Mouse (Mus musculus) heart, adult 2 months (tissue): ENCODE data around the gene Gm11232. TPM values are rescaled to one million over a fixed set of nuclear protein-coding genes. Genes with fewer than 3 reads are reported as not detected.

Experiments used
- DNase-seq, 2 experiments: peaks; one replicate each; pipeline ENCODE4 v3.0.0; 2021
- H3K27ac ChIP-seq: fragments of 200-600 bp; 2 replicates; pipeline ENCODE4 v1.8.1; 2022
- H3K27me3 ChIP-seq: fragments of 200-500 bp; 2 replicates; pipeline ENCODE4 v1.6.1; 2012; ENCODE audit warnings: mild to moderate bottlenecking, low read length, inconsistent platforms, mixed read lengths; ENCODE audit not compliant: control insufficient read depth, insufficient read depth
- H3K36me3 ChIP-seq: fragments of 200-500 bp; 2 replicates; pipeline ENCODE4 v1.6.1; 2012; ENCODE audit warnings: low read length, inconsistent platforms; ENCODE audit not compliant: control insufficient read depth, insufficient read depth
- H3K4me1 ChIP-seq: fragments of 200-500 bp; 2 replicates; pipeline ENCODE4 v1.6.1; 2011; ENCODE audit warnings: low read length; ENCODE audit not compliant: control insufficient read depth, insufficient read depth
- H3K4me3 ChIP-seq: fragments of 200-600 bp; 2 replicates; pipeline ENCODE4 v1.8.1; 2022
- H3K79me2 ChIP-seq: fragments of 200-500 bp; replicated peaks from 2 replicates; pipeline ENCODE4 v1.6.1; 2012; ENCODE audit warnings: mild to moderate bottlenecking, inconsistent platforms, low read length, moderate library complexity, mixed read lengths; ENCODE audit not compliant: control insufficient read depth, insufficient read depth
- H3K9ac ChIP-seq: fragments of 200-500 bp; 2 replicates; pipeline ENCODE4 v1.6.1; 2012; ENCODE audit warnings: low read depth, mild to moderate bottlenecking, control low read depth, inconsistent platforms, low read length, mixed read lengths
- CTCF ChIP-seq: fragments of 200-600 bp; IDR thresholded peaks from 2 replicates; pipeline ENCODE4 v1.8.1; 2022; ENCODE audit warnings: antibody characterized with exemption, mild to moderate bottlenecking, moderate library complexity
- EP300 ChIP-seq: fragments of 200-500 bp; IDR thresholded peaks from 2 replicates; pipeline ENCODE4 v1.6.1; 2011; ENCODE audit warnings: low read depth, low read length, control low read depth; ENCODE audit not compliant: insufficient read depth
- POLR2A ChIP-seq: fragments of 200-500 bp; IDR thresholded peaks from 2 replicates; pipeline ENCODE4 v1.6.1; 2011; ENCODE audit warnings: mild to moderate bottlenecking, low read depth, low read length, control low read depth; ENCODE audit not compliant: insufficient read depth
- WGBS: fragments of 180-500 bp; shearing (Covaris S2); methylation state at CpG from one replicate; pipeline ENCODE4 v1.1.7; 2018; 5-methylcytosine and 5-hydroxymethylcytosine counted together
- intact Hi-C: fragments of 180-260 bp; cut with DNase I; formaldehyde crosslinking; loops from one replicate; pipeline ENCODE4 v1.15.1; 2025
- polyA plus RNA-seq: library from polyadenylated mRNA; depleted of rRNA; stranded (reverse); fragments of >200 nt; gene quantifications from 2 replicates; pipeline ENCODE4 v1.2.3, GENCODE M21; 2012
- total RNA-seq, 2 experiments: library from RNA; stranded (reverse); gene quantifications; 2 replicates each; pipeline ENCODE4 v1.2.3; 2021

The Gm11232 gene
- total and polyA plus RNA-seq, 3 experiments: not detected

DNA sequence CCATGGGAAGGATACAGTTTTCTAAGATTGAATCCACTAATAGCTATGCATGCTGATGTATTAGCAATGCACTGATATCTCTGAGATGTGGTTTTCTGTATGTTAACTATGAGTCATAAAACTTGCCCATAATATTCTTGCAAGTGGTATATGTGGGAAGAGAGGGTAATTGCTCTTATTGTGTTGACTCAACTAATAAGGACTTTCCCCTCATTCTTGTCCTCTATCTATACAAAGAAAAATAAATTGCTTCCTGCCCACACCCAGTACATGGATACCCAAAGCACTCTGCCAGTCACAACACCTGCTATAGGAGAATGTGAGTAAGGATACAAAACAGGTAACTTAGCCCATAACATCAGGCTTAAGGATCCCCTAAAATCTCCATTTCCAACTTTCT lies 21.2 kb downstream of the Gm11232 start:
- Histone ChIP-seq H3K36me3 (no peaks in the 10 kb centered on the region), H3K79me2 (no peaks in the 10 kb centered on the region), H3K27me3 (no peaks in the 10 kb centered on the region), H3K4me1 (no peaks in the 10 kb centered on the region), H3K27ac (no peak overlapping the region), H3K9ac (no peak overlapping the region), H3K4me3 (no peak overlapping the region)
- DNase-seq: no peak
- TF ChIP-seq POLR2A (no peak), EP300 (no peak), CTCF (no peak)
- intact Hi-C loops: no loop called here

DNA sequence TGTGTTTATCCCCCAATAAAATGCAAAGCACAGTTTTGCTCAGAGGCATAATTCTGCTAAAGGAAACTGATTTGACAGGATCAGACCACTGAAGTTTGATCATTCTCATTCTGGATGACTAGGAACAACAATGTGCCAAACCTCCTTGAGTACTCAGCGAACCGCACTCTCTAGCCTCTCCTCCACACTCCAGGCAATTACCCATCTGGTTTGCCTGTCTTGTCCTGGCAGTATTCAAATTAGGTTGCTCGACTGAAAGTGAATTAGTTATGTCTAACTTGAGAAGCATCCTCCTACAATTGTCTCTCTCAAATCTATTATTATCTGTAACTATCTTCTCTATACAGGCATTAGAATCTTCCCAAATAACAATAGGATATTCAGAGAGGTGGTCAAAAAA lies 22.5 kb downstream of the Gm11232 start:
- intact Hi-C loops: no loop called here
- no peaks in the 10 kb centered on the region for H3K4me1 ChIP-seq
- 80% methylated on average over 3 of the region's 3 CpGs for WGBS

DNA sequence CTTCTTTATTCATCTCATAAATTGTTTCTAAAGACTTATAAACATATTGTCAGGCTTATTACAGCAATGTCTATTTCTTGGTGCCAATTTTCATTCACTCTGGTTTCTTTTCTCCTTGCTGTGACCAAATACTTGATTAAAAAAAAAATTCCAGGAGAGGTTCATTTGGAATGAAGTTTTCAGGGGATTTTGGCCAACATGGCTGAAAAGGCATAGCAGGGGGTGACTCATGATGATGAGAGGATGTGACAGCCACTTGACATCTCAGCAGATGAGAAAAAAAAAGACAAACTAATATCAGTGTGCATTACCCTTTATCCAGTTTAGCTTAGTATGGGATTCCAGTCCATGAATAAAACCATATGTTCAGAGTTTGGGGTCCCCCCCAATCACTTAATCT lies 28.4 kb downstream of the Gm11232 start:
- Histone ChIP-seq H3K36me3 (no peaks in the 10 kb centered on the region), H3K27me3 (no peaks in the 10 kb centered on the region), H3K79me2 (no peaks in the 10 kb centered on the region), H3K9ac (no peak overlapping the region), H3K27ac (no peak overlapping the region), H3K4me3 (no peak overlapping the region), H3K4me1 (no peaks in the 10 kb centered on the region)
- DNase-seq: no peak
- intact Hi-C loops: no loop called here
- no peak for TF ChIP-seq CTCF
- no peak for TF ChIP-seq POLR2A
- no peak for TF ChIP-seq EP300

More for the DNA sequence above, 22.5 kb downstream of the Gm11232 start:
- DNase-seq: no peak
- Histone ChIP-seq H3K27ac (no peak overlapping the region), H3K27me3 (no peaks in the 10 kb centered on the region), H3K9ac (no peak overlapping the region), H3K4me3 (no peak overlapping the region), H3K79me2 (no peaks in the 10 kb centered on the region), H3K36me3 (no peaks in the 10 kb centered on the region)
- TF ChIP-seq CTCF: no peak
- TF ChIP-seq EP300: no peak
- TF ChIP-seq POLR2A: no peak

DNA sequence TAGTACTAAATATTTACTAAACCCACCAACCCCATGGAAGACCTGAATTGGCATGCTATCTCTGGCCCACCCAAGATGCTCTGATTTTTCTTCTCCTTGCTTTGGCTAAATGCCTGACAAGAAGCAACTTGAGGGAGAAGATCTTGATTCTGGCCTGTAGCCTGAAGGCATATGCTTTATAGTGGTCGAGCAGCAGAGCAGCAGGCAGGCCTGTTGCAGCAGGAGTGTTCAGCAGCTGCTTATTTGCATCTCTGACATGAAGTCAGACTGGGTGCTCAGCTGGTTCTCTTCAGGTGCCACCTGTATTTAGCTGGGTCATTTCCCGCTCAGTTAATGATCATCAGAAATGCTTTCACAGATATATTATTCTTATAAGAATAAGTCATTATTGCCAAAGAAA lies 30.2 kb downstream of the Gm11232 start:
- no peak overlapping the region for H3K27ac ChIP-seq
- 51% methylated on average over 2 of the region's 2 CpGs for WGBS
- no peaks in the 10 kb centered on the region for H3K79me2 ChIP-seq
- intact Hi-C loops: no loop called here
- no peak for DNase-seq
- H3K4me3 ChIP-seq: no peak overlapping the region
- no peak overlapping the region for H3K9ac ChIP-seq
- H3K4me1 ChIP-seq: no peaks in the 10 kb centered on the region
- no peaks in the 10 kb centered on the region for H3K36me3 ChIP-seq
- no peaks in the 10 kb centered on the region for H3K27me3 ChIP-seq
- TF ChIP-seq EP300 (no peak), POLR2A (no peak), CTCF (no peak)

DNA sequence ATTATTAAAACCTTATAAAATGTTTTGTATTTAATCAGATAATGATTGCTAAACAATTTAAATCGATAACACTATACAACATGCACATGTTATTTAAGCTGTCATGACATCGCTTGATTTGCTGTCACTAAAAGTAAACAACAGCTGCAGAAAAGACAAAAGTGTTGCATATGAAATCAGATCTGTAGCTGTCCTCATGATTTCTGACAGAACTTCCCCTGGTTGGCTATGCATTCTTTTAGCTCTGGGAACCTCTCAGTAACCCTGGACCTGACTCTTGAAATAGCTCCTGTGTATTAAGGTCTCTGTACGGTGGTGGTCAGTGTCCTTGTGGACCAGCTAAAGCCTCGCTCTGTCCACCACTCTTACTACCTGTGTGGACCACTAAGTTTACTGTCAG lies 30.7 kb downstream of the Gm11232 start:
- H3K36me3 ChIP-seq: no peaks in the 10 kb centered on the region
- no peak for DNase-seq
- no peaks in the 10 kb centered on the region for H3K79me2 ChIP-seq
- H3K4me1 ChIP-seq: no peaks in the 10 kb centered on the region
- 73% methylated on average over 4 of the region's 4 CpGs for WGBS
- H3K27ac ChIP-seq: no peak overlapping the region
- H3K9ac ChIP-seq: no peak overlapping the region
- no peaks in the 10 kb centered on the region for H3K27me3 ChIP-seq
- intact Hi-C loops: no loop called here
- H3K4me3 ChIP-seq: no peak overlapping the region
- TF ChIP-seq POLR2A: no peak
- no peak for TF ChIP-seq EP300
- TF ChIP-seq CTCF: no peak

GRCm38 (mm10) chr4:71725889-71726288 lies 31.9 kb downstream of the Gm11232 start:
- H3K27ac ChIP-seq: no peak overlapping the region
- no peak for DNase-seq
- no peaks in the 10 kb centered on the region for H3K4me1 ChIP-seq
- WGBS: 53% methylated on average over 2 of the region's 2 CpGs
- no peaks in the 10 kb centered on the region for H3K27me3 ChIP-seq
- intact Hi-C loops: no loop called here
- TF ChIP-seq EP300 (no peak), POLR2A (no peak), CTCF (no peak)
- H3K36me3 ChIP-seq: no peaks in the 10 kb centered on the region
- H3K79me2 ChIP-seq: no peaks in the 10 kb centered on the region
- no peak overlapping the region for H3K4me3 ChIP-seq
- no peak overlapping the region for H3K9ac ChIP-seq
